Mouse (Mus musculus): Measurements from ENCODE around the gene Amz1. TPM values are rescaled to one million over a fixed set of nuclear protein-coding genes. Genes with fewer than 3 reads are reported as not detected.
A peak's percentile ranks its signal among the peaks of the same experiment; 100 is the strongest.

The Amz1 gene
- polyA plus RNA-seq, 1 experiment from 2014 or later = 0.82 TPM

DNA sequence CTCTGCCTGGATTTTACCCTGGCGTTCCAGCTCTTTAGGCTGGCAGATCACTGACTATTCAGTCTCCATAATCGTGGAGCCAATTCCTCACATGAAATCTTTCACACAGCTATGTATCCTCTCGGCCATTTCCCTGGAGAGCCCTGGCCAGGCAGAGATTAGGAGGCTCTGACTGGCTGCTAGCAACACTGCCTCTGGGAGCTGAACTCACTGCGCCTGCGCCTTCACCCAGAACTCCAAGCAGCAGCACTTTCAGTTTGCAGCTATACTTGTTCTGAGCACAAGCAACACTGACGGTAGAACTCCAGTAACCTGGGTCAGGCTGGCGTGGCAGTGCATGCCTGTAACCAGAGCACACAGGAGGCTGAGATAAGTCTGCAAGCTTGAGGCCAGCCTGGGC, 74.2 kb downstream of the Amz1 start:
- Histone ChIP-seq H3K36me3 (replicated peaks) (no peaks in the 10 kb centered on the region; the same call in 1 of the 2 replicates), H3K4me1 (peaks cover 33% of the 10 kb centered on the region), H3K27ac (replicated peaks) (0 out of 2 replicates have a peak overlapping the region, but pooled peaks have one; percentile 14), H3K4me3 (no peak overlapping the region), H3K27me3 (replicated peaks; ENCODE audit: low read depth, poor library complexity, severe bottlenecking) (no peaks in the 10 kb centered on the region), H3K9me3 (no peaks in the 10 kb centered on the region)
- 81% methylated on average over 7 of the region's 7 CpGs for WGBS
- no peak for DNase-seq (ENCODE audit: low spot score)

GRCm38 (mm10) chr5:140798775-140799174, 74.8 kb downstream of the Amz1 start:
- H3K4me1 ChIP-seq = peaks cover 31% of the 10 kb centered on the region
- 0 out of 2 replicates have a peak overlapping the region, but pooled peaks have one; percentile 24 for H3K27ac ChIP-seq (replicated peaks)
- no peaks in the 10 kb centered on the region for H3K9me3 ChIP-seq
- no peaks in the 10 kb centered on the region; the same call in 1 of the 2 replicates for H3K36me3 ChIP-seq (replicated peaks)
- DNase-seq (ENCODE audit: low spot score) = no peak
- no peaks in the 10 kb centered on the region for H3K27me3 ChIP-seq (replicated peaks; ENCODE audit: low read depth, poor library complexity, severe bottlenecking)
- H3K4me3 ChIP-seq = no peak overlapping the region
- 79% methylated on average over 5 of the region's 5 CpGs for WGBS

- DNase-seq (ENCODE audit: low spot score) = no peak
- Histone ChIP-seq H3K4me3 (no peak overlapping the region), H3K27ac (replicated peaks) (0 out of 2 replicates have a peak overlapping the region, but pooled peaks have one; percentile 24), H3K36me3 (replicated peaks) (no peaks in the 10 kb centered on the region; the same call in 1 of the 2 replicates), H3K9me3 (no peaks in the 10 kb centered on the region), H3K27me3 (replicated peaks; ENCODE audit: low read depth, poor library complexity, severe bottlenecking) (no peaks in the 10 kb centered on the region), H3K4me1 (peaks cover 27% of the 10 kb centered on the region)
- 69% methylated on average over 2 of the region's 2 CpGs for WGBS
Observed at GRCm38 (mm10) chr5:140799190-140799589, 75.3 kb downstream of the Amz1 start.

DNA sequence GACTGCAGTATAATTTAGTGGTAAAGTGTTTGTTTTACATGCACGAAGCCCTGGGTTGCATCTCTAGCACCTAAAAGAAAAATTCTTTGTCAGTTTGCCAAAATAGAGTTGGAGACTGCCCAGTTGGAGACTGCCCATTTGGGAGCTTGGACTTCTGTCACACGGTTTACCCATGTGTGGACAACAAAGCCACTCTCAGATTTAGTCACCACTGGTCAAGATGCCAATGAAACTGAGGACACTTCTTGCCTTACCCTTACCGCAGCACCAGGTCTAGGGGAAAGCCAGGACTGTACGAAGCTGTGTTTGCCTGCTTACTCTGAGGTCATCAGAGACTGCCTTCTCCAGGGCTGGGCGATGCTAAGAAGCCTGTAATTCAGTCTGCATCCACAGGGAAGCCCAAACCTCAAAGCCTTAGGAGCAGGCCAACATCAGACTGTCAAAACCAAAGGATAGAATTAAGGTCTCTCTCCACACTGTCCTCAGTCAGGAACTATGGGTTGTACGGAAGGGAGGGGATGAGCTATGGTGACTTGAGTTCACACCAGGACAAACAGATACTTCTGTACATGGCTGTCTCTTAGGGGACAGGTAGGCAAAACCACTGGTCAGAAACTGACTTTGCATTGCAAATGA, 76.5 kb downstream of the Amz1 start:
- H3K36me3 ChIP-seq (replicated peaks) = no peaks in the 10 kb centered on the region; the same call in 1 of the 2 replicates
- peaks cover 21% of the 10 kb centered on the region for H3K4me1 ChIP-seq
- H3K27ac ChIP-seq (replicated peaks) = no peak overlapping the region
- no peaks in the 10 kb centered on the region for H3K9me3 ChIP-seq
- DNase-seq (ENCODE audit: low spot score) = no peak
- no peak overlapping the region for H3K4me3 ChIP-seq
- H3K27me3 ChIP-seq (replicated peaks; ENCODE audit: low read depth, poor library complexity, severe bottlenecking) = no peaks in the 10 kb centered on the region
- WGBS = 90% methylated on average over 6 of the region's 6 CpGs

DNA sequence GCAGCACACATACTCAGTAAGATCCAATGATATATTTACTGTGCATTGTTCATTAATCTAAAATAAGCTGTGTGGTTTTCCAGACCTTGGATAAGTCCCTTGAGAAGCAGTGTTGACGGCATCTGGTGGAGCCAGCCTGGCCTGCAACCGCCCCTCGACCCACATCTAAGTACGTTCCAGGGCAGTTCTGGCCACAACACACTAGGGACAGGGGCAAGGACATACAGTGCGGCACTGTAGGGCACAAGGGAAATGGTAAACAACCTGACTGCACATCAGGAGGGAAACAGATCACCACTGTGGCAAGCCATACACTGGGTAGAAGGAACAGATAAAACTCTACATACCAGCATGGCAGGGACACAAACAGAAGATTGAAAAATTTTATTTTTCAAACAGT, 77.9 kb downstream of the Amz1 start:
- H3K36me3 ChIP-seq (replicated peaks) = no peaks in the 10 kb centered on the region; the same call in 1 of the 2 replicates
- no peaks in the 10 kb centered on the region for H3K9me3 ChIP-seq
- WGBS = 89% methylated on average over 5 of the region's 5 CpGs
- DNase-seq (ENCODE audit: low spot score) = no peak
- H3K4me1 ChIP-seq = peaks cover 25% of the 10 kb centered on the region
- no peak overlapping the region for H3K27ac ChIP-seq (replicated peaks)
- H3K27me3 ChIP-seq (replicated peaks; ENCODE audit: low read depth, poor library complexity, severe bottlenecking) = no peaks in the 10 kb centered on the region
- H3K4me3 ChIP-seq = no peak overlapping the region

DNA sequence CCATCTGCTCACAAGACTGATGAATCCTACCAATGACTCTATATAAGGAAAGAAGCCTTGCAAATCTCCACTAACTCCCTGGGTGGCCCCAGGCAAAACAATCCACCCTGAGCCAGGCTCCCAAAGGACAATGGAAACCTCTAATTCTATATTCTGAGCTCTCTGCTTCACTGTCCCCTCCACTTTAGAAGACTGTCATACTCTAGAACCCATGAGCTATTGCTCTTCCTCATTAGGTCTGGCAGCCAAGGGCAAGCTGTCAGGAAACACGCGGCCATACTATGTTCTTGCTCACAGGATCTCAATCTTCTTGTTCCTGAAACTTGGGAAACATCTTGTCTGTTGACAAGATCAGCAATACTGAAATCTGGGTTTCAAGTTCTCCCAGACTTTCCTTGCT, 82.3 kb downstream of the Amz1 start:
- Histone ChIP-seq H3K36me3 (replicated peaks) (no peaks in the 10 kb centered on the region), H3K4me1 (peaks cover 12% of the 10 kb centered on the region; the same call in 1 of the 2 replicates), H3K27me3 (replicated peaks; ENCODE audit: low read depth, poor library complexity, severe bottlenecking) (no peaks in the 10 kb centered on the region), H3K9me3 (no peaks in the 10 kb centered on the region), H3K27ac (replicated peaks) (no peak overlapping the region), H3K4me3 (no peak overlapping the region)
- 90% methylated on average over 2 of the region's 2 CpGs for WGBS
- DNase-seq (ENCODE audit: low spot score) = no peak

DNA sequence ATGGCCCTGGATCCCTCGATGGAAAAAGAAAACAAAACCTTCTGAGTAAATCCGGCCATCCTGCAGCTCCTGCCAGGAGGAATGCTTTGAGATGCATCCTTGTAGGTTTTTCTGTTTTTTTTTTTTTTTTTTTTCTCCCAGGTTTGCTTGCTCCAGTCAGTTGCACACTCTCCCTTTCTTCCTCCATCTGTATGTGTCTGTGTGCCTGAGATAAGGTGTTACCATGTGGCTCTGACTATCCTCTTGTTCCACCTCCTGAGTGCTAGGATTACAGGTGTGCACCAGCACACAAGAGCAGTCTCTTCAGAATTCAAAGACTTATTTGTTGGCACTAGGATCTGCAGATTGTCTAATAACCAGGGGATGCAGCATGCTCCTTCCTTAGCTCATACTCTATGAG, 83.0 kb downstream of the Amz1 start:
- DNase-seq (ENCODE audit: low spot score) = no peak
- Histone ChIP-seq H3K4me1 (peaks cover 17% of the 10 kb centered on the region), H3K36me3 (replicated peaks) (no peaks in the 10 kb centered on the region), H3K27ac (replicated peaks) (no peak overlapping the region), H3K27me3 (replicated peaks; ENCODE audit: low read depth, poor library complexity, severe bottlenecking) (no peaks in the 10 kb centered on the region), H3K4me3 (no peak overlapping the region), H3K9me3 (no peaks in the 10 kb centered on the region)
- WGBS = 66% methylated on average over 2 of the region's 2 CpGs

Other genes with a start within 250 kb of the Amz1 start
- gene Chst12, start 218.6 kb upstream of the Amz1 start, polyA plus RNA-seq (2016; fragmentation: Nextera tagmentation; extraction: Ambion mirVana) = 15.7 and 16.8 TPM in 2 replicates
- gene Grifin, start 159.1 kb upstream of the Amz1 start, polyA plus RNA-seq (2016; fragmentation: Nextera tagmentation; extraction: Ambion mirVana) = not detected in 2 replicates
- 11.7 and 14.9 TPM in 2 replicates for gene Lfng, start 116.8 kb upstream of the Amz1 start, polyA plus RNA-seq (2016; fragmentation: Nextera tagmentation; extraction: Ambion mirVana)
- 33.4 and 35.5 TPM in 2 replicates for gene Ttyh3, start 75.1 kb upstream of the Amz1 start, polyA plus RNA-seq (2016; fragmentation: Nextera tagmentation; extraction: Ambion mirVana)
- gene Iqce, start 21.7 kb upstream of the Amz1 start, polyA plus RNA-seq (2016; fragmentation: Nextera tagmentation; extraction: Ambion mirVana) = 27.4 and 28.2 TPM in 2 replicates
- 22.8 and 24.9 TPM in 2 replicates for gene Brat1, start 19.1 kb upstream of the Amz1 start, polyA plus RNA-seq (2016; fragmentation: Nextera tagmentation; extraction: Ambion mirVana)
- gene Gna12, start 106.3 kb downstream of the Amz1 start, polyA plus RNA-seq (2016; fragmentation: Nextera tagmentation; extraction: Ambion mirVana) = 11.4 and 14.1 TPM in 2 replicates

Data from embryonic facial prominence, embryonic 10.5 days (tissue).